Mouse (Mus musculus): Measurements from ENCODE around the gene Prr5. TPM values are rescaled to one million over a fixed set of nuclear protein-coding genes. Genes with fewer than 3 reads are reported as not detected.

The Prr5 gene
- 1 to 10 TPM; 3.9 to 4.1 TPM for total RNA-seq (2021)
- long read RNA-seq, experiment 1, partial matches to known transcripts, result 4 of 8 reads
- long read RNA-seq, experiment 1, other reads (novel, unspliced or antisense), result 0 of 8 reads
- long read RNA-seq, experiment 2, partial matches to known transcripts, result 1 of 5 reads
- long read RNA-seq, experiment 2, other reads (novel, unspliced or antisense), result 1 of 5 reads

DNA sequence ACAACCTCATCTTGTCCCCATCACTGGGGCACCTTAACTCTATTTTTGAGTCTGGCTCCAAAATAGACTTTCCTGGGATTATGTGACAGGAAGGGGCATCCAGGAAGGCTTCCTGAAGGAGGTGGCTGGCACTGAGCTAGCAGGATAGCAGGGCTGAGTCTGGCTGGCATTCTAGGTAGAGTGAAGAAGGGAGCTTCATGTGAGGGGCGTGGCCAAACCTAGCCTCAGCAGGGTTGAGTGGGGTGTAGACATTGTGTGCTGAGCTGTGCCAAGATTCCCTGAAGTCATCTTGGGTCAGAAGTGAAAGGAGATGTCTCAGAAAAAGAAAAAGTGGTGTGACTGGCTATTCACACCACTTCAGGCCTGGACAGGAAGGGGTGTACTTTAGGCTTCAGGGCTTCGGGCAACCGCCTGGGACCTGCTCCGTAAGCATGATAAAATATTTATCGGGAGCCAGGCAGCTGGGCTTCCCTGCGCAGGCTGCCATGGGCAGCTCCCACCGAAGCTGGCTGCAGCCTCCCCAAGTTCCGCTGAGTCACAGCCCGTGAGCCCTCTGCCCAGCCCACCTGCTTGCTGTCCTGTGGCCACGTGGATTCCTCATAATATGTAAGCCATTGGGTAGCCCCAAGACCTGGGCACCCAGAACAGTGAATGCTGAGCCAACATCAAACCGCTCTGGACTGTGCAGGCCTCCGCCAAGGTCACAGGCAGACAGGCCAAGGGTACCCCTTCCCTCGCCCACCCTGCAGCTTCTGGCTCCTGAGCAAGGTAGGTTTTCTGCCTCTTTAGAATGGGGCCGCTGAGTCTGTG lies at the start of gene Prr5:
Gene Prr5, plus strand, starts transcription at position 683 of the 810 bp plus-strand sequence.
- no peak for DNase-seq

DNA sequence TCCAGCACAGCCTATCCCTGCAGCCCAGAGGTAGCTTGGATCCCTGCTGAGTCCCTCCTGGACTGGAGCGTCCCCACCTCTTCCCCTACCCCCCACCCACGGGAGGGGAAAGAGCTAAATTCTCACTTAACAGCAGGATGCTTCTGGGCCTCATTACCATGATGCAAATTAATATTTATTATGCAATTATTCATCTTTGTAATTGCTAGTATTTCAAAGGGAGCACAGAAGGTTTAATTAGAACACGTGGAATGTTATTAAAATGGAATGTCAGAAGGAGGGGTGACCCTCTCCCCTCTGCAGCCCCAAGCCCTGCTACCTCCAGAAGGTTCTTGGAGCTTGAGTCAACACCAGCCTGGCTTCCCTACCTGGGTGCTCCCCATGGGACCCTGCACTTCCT lies 49.4 kb upstream of the Prr5 start:
- no peak for DNase-seq

DNA sequence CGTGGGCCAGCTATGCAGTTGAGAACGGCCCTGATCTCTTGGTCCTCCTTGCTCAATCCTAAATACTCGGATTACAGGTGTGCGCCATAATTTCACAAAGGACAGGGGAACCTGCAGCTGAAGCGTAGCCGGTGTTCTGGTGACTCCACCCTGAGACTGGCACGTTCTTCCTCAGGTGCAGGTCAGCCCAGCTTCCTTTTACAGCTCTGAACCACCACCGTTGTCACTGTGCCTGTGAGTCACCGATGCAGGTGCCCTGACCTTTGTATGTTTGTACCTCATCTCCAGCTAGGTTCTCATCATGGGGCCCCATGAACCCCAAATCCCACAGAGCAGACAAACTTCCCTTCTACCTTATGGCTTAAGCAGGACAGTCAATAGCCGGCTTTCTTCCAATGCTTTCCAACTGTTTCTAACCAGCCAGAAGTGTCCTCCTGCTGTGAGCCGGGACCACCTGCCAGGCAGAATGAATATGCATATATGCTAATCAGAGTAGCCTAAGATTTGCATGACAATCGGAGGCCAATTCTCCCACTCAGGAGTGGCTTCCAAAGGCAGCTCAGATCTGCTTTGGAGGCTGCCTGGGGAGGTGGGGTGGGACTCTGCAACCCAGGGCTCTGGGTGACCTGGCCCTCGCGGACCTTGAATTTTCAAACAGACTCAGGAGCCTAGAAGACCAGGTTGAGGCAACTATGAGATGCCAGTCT lies 47.5 kb upstream of the Prr5 start:
- no peak for DNase-seq

DNA sequence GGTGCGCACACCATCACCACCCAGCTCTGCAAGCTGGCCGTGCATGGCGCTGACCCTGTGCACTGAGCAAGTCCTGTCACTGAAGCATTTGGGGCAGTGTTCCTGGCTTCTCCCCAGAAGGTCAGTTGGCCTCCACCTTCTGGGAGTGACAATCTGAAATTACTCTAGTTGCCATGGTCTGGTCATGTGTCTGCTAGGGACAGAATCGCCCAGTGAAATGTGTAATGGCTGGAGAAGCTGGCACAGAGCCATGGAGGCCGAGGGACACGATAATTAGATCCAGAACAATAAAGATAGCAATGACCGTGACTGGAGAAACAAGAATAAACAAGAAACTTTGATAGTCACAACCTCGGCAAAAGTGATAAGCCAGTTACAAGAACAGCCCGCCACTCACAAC lies 44.5 kb upstream of the Prr5 start:
- DNase-seq, result no peak

DNA sequence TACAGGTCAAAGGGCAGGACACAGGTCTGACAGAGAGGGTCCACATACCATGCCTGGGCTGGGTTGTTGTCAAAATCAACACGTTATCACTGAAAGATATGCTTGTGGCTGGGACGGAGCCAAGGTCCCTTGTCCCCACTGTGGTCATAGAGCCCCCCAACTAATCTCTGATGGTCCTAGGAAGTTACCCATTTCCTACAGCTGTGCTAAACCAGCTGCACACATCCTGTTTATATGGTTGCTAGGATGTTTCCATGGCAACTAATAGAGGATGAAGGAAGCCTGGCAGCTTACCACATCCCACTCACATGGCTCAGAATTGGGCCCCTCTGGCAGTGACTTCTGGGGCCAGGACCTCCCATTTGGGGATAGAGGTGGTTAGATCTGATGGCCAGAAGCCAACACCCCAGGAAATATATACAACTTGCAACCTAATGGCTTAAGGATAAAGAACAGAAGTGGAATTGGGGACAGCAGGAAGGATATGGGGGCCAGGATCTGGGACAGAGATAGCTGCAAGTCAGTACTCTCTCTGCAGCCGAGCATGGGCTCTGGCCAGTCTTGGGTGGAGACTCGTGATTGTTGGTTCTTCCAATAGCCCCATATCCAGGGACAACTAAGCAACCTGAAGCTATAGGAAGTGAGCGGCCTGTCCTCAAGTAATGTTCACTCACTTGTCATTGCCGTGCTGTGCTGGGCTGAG lies 43.6 kb upstream of the Prr5 start:
- DNase-seq, result no peak

DNA sequence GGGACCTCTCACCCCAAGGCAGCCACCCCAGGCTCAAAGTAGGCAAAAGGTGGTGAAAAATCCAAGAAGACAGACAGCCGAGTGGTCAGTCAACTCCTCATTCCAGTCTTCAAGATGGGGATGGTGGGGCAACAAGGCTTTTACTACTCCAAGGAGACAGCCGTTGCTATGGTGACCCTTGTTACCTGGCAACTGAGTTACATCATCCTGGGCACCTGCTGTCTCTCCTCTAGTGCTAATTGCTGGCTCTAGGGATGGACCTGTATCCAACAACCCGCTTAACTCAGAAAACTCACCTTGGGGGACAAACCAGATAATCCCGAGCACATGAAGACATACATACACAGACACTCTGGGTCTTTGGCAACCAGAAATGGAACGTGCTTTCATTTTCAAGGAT lies 42.1 kb upstream of the Prr5 start:
- no peak for DNase-seq

DNA sequence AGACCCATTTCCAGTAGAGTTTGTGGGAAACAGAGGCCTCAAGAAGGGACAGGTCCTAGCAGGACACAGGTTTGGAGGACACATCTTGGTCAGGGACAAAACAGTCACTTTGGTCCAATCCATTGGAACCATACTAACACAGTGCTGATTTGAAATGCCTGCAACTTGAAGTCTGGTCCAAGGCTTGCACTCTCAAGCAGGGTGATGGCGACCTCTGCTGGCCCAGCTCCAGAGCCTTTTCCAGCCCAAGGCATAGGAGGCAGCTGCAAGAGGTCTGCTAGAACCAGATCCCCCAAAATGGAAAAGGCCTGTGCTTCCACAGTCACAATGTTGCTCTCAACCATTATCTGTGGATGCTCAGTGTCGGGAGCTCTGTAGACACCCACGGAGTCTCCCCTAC lies 39.7 kb upstream of the Prr5 start:
- no peak for DNase-seq

DNA sequence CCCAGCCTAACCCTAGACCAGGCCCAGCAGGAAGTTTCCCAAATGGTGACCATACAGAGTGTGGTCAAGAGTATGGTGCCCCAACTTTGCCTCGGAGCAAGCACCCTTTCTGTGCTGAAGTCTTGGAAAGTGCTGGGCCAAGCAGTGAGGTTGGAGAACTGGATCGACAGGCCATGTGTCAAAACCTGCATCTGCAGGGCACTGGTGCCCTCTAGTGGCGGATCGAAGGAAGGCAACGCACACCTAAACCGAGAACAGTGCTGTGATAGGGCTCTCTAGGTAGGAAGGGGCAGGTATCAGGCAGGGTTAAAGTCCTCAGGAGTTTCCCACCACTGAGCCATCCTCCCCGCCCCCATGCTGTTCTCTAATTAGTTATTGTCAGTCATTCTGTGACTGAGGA lies 37.9 kb upstream of the Prr5 start:
- no peak for DNase-seq

DNA sequence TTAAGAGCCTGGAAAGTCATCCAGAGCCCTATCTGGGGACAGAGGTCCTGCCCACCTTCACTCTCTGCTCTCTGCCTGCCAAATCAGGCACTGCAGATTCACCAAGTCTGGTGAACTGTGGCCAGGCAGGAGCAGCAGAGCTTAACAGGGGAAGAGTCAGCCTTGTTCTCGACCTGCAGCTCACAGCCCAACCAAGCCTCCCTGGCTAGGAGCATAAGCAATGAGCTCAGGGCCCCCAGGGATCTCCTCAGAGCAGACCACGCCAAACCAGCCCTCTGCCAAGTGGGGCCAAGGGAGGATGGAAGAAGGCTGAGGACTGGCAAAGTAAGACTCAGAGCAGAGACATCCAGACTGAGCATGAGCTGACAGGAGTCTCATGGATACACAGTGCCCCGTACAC lies 35.1 kb upstream of the Prr5 start:
- peak; percentile 71 for DNase-seq

DNA sequence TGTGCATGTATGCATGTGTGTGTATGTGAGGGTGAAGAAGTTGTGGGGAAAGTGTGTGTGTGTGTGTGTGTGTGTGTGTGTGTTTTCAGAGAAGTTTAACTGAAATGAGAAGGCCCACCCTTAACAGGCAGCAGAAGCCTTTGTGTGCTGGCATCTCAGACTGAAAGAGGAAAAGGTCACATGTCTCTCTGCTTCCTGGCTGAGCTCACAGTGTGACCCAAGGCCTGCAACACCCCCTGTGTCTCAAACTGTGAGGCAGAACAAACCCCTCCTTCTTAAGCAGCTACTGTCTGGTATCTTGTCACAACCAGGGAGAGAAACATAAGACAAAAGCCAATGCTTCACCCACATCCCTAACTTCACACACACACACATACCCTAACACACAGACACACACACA lies 31.0 kb upstream of the Prr5 start:
- DNase-seq, result no peak

DNA sequence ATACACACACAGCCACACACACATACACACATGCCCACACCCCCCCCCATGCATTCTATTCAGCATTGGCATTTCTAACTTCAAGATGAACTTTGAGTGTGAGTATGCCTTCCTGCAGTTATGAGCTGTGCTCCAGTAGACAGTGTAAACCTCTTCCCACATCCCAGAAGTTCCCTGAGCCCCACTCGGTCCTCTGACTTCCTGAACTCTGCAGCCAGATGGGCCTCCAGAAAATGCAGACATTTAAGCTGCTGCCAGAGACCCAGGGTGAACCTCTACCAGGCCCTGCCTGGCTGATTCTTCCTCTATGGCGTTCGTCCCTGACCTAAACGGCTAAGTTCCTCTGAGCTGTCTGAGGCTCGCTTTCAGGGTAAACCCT lies 30.4 kb upstream of the Prr5 start:
- DNase-seq, result no peak

DNA sequence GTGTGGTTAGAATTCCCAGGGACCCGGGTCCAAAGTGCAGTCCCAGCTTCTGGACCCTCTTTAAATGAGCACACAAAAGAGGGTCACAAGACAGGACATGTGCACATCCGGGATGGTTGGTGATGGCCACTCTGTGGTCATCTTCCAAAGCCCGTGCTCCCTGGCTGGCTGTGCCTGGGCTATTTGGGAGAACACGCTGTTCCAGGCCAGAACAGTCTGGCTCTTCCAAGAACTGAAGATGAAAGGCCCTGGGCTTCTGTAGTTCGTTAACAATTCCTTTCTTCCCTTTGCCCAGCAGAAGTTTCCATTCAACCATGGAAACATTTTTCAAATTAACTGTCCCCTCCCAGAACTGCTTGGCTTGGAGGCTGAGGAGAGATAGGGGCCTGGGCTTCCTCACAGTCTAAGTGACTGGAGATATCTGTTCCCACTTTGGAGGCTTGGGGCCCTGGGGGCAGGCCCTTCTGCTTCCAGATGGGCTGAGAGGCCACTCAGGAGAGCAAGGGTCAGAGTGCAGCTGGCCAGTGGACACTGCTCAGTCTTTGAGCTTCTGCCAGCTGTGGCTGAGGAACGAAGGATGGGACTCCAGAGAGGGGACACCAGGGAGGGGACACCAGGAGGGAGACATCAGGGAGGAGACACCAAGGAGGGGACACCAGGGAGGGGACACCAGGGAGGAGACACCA lies 29.8 kb upstream of the Prr5 start:
- DNase-seq, result peak; percentile 85

DNA sequence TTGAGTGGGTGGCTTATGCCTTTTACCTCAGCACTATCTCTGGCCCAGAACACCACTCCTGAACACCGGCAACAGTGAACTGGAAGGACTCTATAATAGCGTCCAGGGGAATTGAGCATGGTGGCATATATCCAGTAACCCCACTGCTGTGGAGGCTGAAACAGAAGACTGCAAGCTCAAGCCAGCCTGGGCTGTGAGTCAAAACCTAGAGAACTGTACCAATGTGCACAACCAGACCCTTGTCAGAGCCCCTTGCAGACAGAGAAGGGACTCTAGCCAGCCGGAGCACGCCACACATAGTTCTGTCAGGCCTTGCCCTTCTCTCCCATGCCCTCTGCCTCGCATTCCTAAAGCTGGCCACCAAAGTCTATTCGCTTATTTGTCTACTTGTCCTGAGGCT lies 28.7 kb upstream of the Prr5 start:
- DNase-seq, result peak; percentile 62

DNA sequence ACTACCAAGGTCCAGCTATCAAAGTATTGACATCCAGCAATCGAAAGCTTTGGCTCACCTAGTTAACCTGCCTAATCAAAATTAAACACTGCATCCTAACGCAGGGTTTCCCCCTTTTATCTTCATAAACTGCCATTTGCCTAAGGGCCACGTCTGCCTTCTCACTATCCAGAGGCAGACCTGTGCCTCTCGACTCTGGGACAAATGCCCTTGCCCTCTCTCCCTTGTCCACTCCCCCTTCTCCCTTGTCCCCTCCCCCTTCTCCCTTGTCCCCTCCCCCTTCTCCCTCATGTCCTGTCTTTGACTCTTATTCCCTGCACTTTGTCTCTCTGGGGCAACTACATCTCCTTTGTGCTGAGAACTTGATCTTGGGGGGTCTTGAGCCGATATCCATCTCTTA lies 28.3 kb upstream of the Prr5 start:
- DNase-seq, result no peak

DNA sequence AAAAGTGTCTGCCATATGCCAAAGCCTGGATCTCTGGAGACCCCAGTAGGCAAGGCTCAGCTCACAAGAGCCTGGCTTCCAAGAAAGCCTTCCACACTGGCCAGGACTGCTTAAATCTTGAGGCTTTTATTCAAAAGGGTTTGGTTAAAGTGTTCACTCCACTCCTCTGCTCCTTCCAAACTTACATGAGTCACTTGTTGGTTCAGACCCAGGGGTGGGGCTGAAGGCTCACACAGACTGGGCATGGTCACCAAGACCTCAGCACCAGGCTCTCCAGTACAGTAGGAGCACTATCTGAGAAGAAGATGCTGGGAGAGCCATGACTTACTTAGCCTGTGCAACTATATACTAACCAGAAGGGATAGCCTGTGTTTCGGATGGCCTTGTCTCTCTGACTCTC lies 27.5 kb upstream of the Prr5 start:
- peak; percentile 70 for DNase-seq

DNA sequence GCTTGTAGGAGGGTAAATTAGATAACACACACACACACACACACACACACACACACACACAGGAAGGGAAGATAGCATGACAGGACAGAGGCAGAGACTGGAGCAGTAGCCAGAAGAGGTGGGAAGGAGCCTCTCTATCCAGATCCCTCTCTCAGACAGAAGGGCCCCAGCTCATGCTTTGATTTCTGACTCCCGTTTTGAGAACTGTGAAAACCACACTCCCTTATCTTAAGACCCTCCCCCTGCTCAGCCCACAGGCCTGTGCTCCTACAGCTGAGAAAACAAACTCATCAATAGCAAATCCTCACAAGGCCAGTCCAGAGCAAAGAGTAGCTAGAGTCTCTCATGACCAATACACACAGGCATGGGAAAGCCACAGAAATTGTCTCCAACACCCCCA lies 26.2 kb upstream of the Prr5 start:
- DNase-seq, result no peak

DNA sequence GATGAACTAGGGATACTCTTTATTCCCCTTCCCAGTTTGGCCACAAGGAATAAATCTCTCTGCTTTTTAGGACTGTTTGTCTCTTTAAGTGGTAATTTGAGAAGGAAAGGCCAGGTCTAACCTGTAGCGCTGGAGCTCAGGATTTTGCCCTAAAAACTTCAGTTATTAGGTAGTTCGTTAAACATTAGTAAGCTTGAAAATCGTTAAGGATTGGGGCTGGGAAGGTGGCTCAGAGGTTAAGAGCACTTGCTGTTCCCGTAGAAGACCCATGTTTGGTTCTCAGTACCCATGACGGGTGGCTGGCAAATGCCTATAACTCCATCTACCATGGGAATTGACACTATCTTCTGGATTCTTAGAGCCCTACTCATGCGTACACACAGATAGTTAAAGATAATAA lies 17.9 kb upstream of the Prr5 start:
- no peak for DNase-seq

DNA sequence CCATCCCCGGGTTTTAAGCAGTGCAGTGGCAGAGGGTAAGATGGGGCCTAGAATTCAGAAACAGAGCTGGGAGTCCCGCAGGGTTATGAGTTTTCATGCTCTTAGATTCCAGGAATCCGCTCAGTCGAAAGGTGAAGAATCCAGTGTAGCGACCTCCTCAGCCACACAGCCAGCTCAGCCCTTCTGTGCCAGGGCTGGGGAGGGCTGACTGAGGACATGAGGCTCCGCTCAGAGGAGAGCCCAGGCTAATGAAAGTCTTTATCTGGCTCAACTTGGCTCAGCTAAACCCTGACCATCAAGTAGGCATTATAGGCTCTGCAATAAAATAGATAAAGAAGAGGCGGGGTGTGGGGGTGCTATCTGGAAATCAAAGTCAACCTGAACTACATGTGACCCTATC lies 16.3 kb upstream of the Prr5 start:
- no peak for DNase-seq

DNA sequence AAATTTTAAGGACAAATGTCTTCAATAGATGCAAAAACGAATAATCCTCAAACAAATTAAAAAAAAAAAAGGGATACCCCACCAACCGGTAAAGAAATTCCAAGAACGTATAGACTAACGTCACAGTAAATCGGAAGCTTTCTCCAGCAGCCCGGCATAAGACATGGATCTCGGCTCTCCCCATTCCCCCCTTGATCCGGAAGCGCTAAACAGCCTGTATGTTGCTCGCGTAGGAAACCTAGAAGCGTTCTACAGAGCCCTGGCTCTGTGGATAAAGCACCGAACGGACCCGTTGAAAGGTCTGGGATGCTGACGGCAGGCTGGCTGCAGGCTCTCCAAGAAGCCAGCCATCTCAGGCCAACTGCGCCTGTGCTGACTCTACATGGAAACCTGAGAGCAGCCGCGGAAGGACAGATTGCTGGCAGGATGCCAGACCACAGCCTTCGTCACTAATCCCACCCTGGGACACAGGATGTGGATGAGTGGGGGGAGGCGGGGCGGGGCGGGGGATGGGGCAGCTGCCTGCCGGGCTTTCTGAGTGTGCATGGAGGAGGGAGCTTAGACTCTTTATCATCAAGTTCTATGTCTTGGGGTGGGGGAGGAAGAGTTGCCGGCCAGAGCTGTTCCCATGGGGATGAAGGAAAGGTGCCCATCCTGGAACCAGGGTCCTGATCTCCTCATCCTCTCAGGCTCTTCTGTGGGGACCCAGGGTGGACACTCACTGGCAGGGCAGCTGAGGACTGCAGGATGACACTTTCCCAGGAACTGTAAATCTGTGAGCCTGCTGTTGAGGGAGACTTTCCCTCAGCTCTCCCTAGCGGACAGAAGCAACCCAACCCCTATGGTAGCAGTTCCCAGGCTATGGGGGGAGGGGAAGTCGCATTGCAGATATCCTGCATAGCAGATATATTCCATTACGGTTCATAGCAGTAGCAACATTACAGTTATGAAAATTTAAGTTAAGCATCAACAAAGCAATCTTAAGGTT lies 15.1 kb upstream of the Prr5 start:
- DNase-seq, result peak; percentile 83

DNA sequence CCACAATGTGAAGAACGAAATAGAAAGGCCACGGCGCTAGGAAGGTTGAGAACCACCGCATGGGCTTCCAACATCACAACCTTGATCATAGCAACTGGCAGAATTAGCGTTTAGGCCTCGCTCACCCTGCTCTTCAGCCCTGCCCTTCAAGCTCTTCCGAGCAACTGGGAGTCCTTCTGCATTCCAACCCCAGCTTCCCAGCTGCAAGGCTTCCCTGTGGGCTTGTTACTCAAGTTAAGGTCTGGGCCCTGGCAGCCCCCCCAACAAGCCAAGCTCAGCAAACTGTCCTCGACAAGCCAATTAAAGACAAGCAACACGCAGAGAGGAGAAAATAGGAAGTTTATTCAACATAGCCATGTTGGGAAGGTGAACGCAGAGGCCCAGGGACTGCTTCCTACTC lies 14.4 kb upstream of the Prr5 start:
- no peak for DNase-seq

DNA sequence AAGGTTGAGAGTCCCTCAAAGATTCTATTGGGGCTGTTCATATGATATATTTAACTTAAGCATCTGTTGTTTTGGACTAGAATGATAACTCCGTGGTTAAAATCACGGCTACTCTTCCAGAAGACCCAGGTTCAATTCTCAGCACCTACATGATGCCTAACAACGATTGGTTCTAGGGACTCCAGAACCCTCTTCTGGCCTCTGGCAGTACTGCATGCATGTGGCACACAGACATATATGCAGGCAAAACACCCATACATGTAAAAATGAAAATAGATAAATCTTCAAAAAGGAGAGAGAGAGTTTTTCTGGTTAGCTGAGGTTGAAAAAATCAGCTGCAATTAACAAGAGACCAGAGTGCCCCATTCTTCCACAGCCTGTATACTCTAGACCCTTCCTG lies 12.7 kb upstream of the Prr5 start:
- DNase-seq, result no peak
